Mouse (Mus musculus): ENCODE data around the gene Anxa3. TPM values are rescaled to one million over a fixed set of nuclear protein-coding genes. Genes with fewer than 3 reads are reported as not detected.

Gene Anxa3
- total RNA-seq, 2 experiments from 2014 or later: 15.8 to 26.3 TPM

GRCm38 (mm10) chr5:96834338-96834737 lies 41.2 kb downstream of the Anxa3 start:
- DNase-seq (ENCODE audit: low spot score in 2 of 2): no peak

- DNase-seq (ENCODE audit: low spot score in 2 of 2): no peak
Observed at GRCm38 (mm10) chr5:96847986-96848385, 54.8 kb downstream of the Anxa3 start.

GRCm38 (mm10) chr5:96848386-96848785 lies 55.2 kb downstream of the Anxa3 start:
- DNase-seq (ENCODE audit: low spot score in 2 of 2): no peak

- no peak for DNase-seq (ENCODE audit: low spot score in 2 of 2)
Observed at GRCm38 (mm10) chr5:96849232-96849631, 56.1 kb downstream of the Anxa3 start.

GRCm38 (mm10) chr5:96853451-96853850 lies 60.3 kb downstream of the Anxa3 start:
- no peak for DNase-seq (ENCODE audit: low spot score in 2 of 2)

- DNase-seq (ENCODE audit: low spot score in 2 of 2): no peak
Observed at GRCm38 (mm10) chr5:96854350-96854749, 61.2 kb downstream of the Anxa3 start.

GRCm38 (mm10) chr5:96859938-96860337 lies 66.8 kb downstream of the Anxa3 start:
- no peak for DNase-seq (ENCODE audit: low spot score in 2 of 2)

- DNase-seq (ENCODE audit: low spot score in 2 of 2): no peak
Observed at GRCm38 (mm10) chr5:96867171-96867570, 74.0 kb downstream of the Anxa3 start.

- no peak for DNase-seq (ENCODE audit: low spot score in 2 of 2)
Observed at GRCm38 (mm10) chr5:96868893-96869292, 75.8 kb downstream of the Anxa3 start.

- DNase-seq (ENCODE audit: low spot score in 2 of 2): no peak
Observed at GRCm38 (mm10) chr5:96870996-96871395, 77.9 kb downstream of the Anxa3 start.

GRCm38 (mm10) chr5:96878178-96878577 lies 85.0 kb downstream of the Anxa3 start:
- DNase-seq (ENCODE audit: low spot score in 2 of 2): no peak

- no peak for DNase-seq (ENCODE audit: low spot score in 2 of 2)
Observed at GRCm38 (mm10) chr5:96878851-96879540, 85.9 kb downstream of the Anxa3 start.

- DNase-seq (ENCODE audit: low spot score in 2 of 2): peak in 1 of 2 experiments; percentile 17
Observed at GRCm38 (mm10) chr5:96880231-96880630, 87.1 kb downstream of the Anxa3 start.

GRCm38 (mm10) chr5:96881118-96881517 lies 88.0 kb downstream of the Anxa3 start:
- DNase-seq (ENCODE audit: low spot score in 2 of 2): peak; percentile 12 to 31

GRCm38 (mm10) chr5:96881613-96882012 lies 88.5 kb downstream of the Anxa3 start:
- no peak for DNase-seq (ENCODE audit: low spot score in 2 of 2)

- DNase-seq (ENCODE audit: low spot score in 2 of 2): no peak
Observed at GRCm38 (mm10) chr5:96885202-96885601, 92.1 kb downstream of the Anxa3 start.

GRCm38 (mm10) chr5:96888396-96888795 lies 95.3 kb downstream of the Anxa3 start:
- DNase-seq (ENCODE audit: low spot score in 2 of 2): no peak

GRCm38 (mm10) chr5:96890367-96890766 lies 97.2 kb downstream of the Anxa3 start:
- no peak for DNase-seq (ENCODE audit: low spot score in 2 of 2)

Other genes with a start within 250 kb of the Anxa3 start
- gene Bmp2k, start 204.3 kb downstream of the Anxa3 start, total RNA-seq (2021): 10 to 100 TPM; 27.2 to 32.6 TPM

Measured in adrenal gland, adult 18-20 months (tissue).